Mouse (Mus musculus) heart, embryonic 16.5 days (tissue): ENCODE measurements around the gene Tsc22d1. TPM values are rescaled to one million over a fixed set of nuclear protein-coding genes. Genes with fewer than 3 reads are reported as not detected.

ENCODE experiments used
- ATAC-seq: fragments of 200-750 bp; cut with Nextera tagmentation; replicated peaks from 2 replicates; pipeline ENCODE4 v1.8.0; 2017; ENCODE audit warnings: moderate number of reproducible peaks; ENCODE audit not compliant: insufficient read depth, low FRiP score; ENCODE audit errors: extremely low read depth
- H3K27ac ChIP-seq: fragments of 300-500 bp; sonication (generic); 2 replicates; pipeline ENCODE4 v1.5.1; 2014; ENCODE audit warnings: mild to moderate bottlenecking, low read length, control low read depth, moderate library complexity
- H3K27me3 ChIP-seq: fragments of 300-500 bp; sonication (generic); 2 replicates; pipeline ENCODE4 v1.6.1; 2014; ENCODE audit warnings: low read length, mixed read lengths; ENCODE audit not compliant: control insufficient read depth, insufficient read depth
- H3K36me3 ChIP-seq: fragments of 300-500 bp; sonication (generic); 2 replicates; pipeline ENCODE4 v1.6.1; 2014; ENCODE audit not compliant: control insufficient read depth, insufficient read depth
- H3K4me1 ChIP-seq: fragments of 300-500 bp; sonication (generic); 2 replicates; pipeline ENCODE4 v1.6.1; 2014; ENCODE audit warnings: low read length, mixed read lengths; ENCODE audit not compliant: control insufficient read depth, insufficient read depth
- H3K4me2 ChIP-seq: fragments of 300-500 bp; sonication (generic); 2 replicates; pipeline ENCODE4 v1.6.1; 2014; ENCODE audit warnings: low read depth, mild to moderate bottlenecking, control low read depth, low read length
- H3K4me3 ChIP-seq: fragments of 300-500 bp; sonication (generic); 2 replicates; pipeline ENCODE4 v1.5.1; 2014; ENCODE audit warnings: mild to moderate bottlenecking, control low read depth, low read length
- H3K9ac ChIP-seq: fragments of 300-500 bp; sonication (generic); 2 replicates; pipeline ENCODE4 v1.6.1; 2014; ENCODE audit warnings: low read length, control low read depth
- H3K9me3 ChIP-seq: fragments of 300-500 bp; sonication (generic); replicated peaks from 2 replicates; pipeline ENCODE4 v1.6.1; 2016; ENCODE audit warnings: low read length; ENCODE audit not compliant: control insufficient read depth
- WGBS: fragments of 180-500 bp; shearing (Covaris S2); extraction: QIAGEN DNeasy Blood & Tissue Kit; methylation state at CpG from one replicate; pipeline ENCODE4 v1.1.7; 2014; 5-methylcytosine and 5-hydroxymethylcytosine counted together
- polyA plus RNA-seq: library from polyadenylated mRNA; unstranded; fragments of >200 nt; fragmentation: Nextera tagmentation; extraction: Ambion mirVana; gene quantifications from 2 replicates; pipeline ENCODE4 v1.2.1, GENCODE M21; 2015

Gene Tsc22d1
- 347 and 367 TPM in 2 replicates for polyA plus RNA-seq

DNA sequence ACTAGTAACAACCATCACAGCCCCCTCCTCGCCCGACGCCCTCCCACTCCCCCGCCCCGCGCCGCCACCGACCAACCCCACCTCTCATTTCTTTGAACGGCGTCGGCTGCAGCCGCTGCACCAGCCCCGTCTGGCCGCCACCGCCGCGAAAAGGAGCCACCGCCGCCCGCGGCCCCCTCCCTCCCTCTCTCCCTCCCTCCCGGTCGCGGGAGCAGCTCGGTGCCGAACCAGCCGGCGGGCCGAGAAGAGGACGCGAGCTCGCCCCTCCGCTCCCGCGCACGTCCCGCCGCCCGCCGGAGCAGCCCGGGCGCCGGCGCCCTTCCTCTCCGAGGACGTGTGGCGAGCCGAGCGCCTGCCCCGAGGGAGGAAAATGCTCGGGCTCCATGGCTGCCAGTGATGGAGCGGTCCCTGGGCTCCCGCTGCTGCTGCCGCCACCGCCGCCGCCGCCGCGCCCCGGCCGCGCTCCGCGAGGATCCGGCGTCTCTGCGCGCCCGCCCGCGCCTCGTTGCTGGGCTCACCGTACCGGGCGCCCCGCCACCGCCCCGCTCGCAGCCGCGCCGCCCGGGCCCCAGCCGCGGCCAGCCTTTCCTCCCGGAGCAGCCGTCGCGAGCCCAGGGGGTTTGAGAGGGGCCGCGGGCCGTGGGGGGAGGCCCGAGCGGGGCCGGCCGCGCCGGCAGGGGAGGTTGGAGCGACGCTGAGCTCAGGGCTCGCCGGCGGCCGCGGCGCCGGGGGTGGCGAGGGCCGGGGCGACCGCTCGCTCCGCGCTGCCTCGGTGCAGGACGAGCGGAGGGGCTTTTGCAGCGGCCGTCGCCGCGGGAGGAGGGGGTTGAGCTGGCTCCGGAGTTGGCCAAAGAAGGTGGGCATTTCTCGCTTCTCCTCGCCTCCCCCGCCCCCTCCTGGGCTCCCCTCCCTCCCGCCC, at the start of gene Tsc22d1:
TSS of gene Tsc22d1 (plus strand) at position 100 of the 919 bp plus-strand sequence.
- H3K9me3 ChIP-seq: no peaks in the 10 kb centered on the region
- no peaks in the 10 kb centered on the region for H3K27me3 ChIP-seq
- peak within 1 kb of the TSS; percentile 83 for H3K4me3 ChIP-seq
- peak within 1 kb of the TSS; percentile 97 for H3K4me2 ChIP-seq
- H3K9ac ChIP-seq: peak within 1 kb of the TSS; percentile 94
- 0% methylated on average over 101 of the region's 128 CpGs for WGBS
- ATAC-seq: peak; percentile 8
- peaks cover 13% of the 10 kb centered on the region for H3K36me3 ChIP-seq
- peaks cover 24% of the 10 kb centered on the region for H3K4me1 ChIP-seq
- peak within 1 kb of the TSS; percentile 95 for H3K27ac ChIP-seq

DNA sequence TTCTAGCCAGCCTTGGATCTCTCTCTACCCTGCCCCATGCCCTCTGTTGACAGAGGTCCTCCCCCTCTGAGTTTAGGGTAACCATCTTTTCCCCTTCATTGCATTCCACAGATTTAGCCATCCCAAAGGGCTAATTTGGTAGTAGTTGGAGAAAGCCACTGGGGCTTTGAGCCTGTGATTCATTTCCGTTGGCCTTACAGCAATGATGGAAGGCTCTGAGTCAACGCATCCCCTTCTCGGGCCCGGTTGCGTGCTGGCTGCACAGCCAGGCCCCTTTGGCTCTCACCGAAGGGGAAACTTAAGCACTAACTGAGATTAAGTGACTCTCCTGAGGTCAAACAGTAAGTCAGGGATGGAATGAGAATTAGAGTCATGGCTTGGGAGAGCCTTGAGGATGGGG, 41.1 kb upstream of the Tsc22d1 start:
- ATAC-seq: no peak
- no peaks in the 10 kb centered on the region for H3K36me3 ChIP-seq
- no peaks in the 10 kb centered on the region for H3K9me3 ChIP-seq
- no peak overlapping the region for H3K4me3 ChIP-seq
- no peaks in the 10 kb centered on the region for H3K27me3 ChIP-seq
- H3K4me2 ChIP-seq: no peak overlapping the region
- no peak overlapping the region for H3K27ac ChIP-seq
- no peak overlapping the region for H3K9ac ChIP-seq
- WGBS: 86% methylated on average over 6 of the region's 6 CpGs
- H3K4me1 ChIP-seq: no peaks in the 10 kb centered on the region

DNA sequence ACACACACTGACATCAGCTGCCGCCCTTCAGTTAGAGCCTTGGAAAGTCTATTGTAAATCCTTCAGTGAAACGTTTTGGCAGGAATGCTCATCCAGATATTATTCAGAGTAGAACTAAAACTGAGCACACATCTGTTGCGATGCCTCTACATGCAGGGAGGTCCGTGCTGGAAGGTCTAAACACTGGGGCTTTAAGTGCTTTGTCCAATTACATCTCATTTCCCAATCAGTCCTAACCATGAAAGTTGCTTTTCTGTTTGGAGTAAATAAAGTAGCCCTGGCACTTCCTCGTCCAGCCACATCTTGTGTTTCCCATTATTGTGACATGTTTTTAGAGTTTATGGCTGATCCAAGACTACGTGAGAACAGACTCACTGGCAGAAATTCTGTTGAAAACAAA, 40.2 kb upstream of the Tsc22d1 start:
- Histone ChIP-seq H3K9ac (no peak overlapping the region), H3K4me2 (no peak overlapping the region), H3K27me3 (no peaks in the 10 kb centered on the region), H3K4me1 (no peaks in the 10 kb centered on the region), H3K4me3 (no peak overlapping the region), H3K36me3 (no peaks in the 10 kb centered on the region), H3K9me3 (no peaks in the 10 kb centered on the region), H3K27ac (no peak overlapping the region)
- ATAC-seq: no peak
- WGBS: 73% methylated on average over 6 of the region's 6 CpGs

DNA sequence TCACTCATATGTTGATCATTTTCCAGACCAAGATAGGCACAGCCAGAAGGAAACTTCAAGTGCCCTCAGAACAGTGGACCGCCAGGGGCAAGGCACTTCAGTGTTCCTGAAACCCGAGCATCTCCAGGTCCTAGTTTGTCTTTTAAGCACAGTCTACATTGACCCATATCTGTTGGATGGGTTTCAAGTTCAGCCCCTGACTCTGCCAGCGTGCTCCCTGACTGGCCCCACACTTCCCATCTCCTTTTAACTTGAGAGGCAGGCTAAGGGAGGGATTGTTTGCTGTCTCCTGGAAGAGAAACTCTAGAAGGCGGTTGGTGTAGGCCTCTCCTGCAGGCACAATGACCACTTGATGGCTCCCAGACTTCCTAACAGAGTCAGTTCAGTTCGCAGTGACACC, 38.2 kb upstream of the Tsc22d1 start:
- no peak overlapping the region for H3K4me3 ChIP-seq
- H3K9me3 ChIP-seq: no peaks in the 10 kb centered on the region
- H3K36me3 ChIP-seq: no peaks in the 10 kb centered on the region
- no peaks in the 10 kb centered on the region for H3K27me3 ChIP-seq
- H3K27ac ChIP-seq: no peak overlapping the region
- H3K4me1 ChIP-seq: no peaks in the 10 kb centered on the region
- no peak overlapping the region for H3K4me2 ChIP-seq
- no peak overlapping the region for H3K9ac ChIP-seq
- ATAC-seq: no peak
- 62% methylated on average over 5 of the region's 5 CpGs for WGBS

DNA sequence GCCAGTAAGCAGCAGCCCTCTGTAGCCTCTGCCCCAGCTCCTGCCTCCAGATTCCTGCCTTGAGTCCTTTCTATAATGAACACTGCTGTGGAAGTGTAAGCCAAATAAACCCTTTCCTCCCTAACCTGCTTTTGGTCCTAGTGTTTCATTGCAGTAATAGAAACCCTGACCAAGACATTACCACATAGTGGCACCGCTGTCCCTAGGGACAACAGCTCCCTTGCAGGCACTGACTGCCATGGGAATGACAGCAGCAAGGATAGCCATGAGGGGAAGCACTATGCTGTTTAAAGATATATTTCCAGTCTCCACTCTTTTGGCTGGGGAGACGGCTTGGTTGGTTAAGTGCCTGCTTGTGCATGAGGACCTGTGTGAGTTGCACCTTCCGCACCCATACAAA, 35.4 kb upstream of the Tsc22d1 start:
- no peaks in the 10 kb centered on the region for H3K4me1 ChIP-seq
- no peaks in the 10 kb centered on the region for H3K27me3 ChIP-seq
- no peaks in the 10 kb centered on the region for H3K36me3 ChIP-seq
- H3K9me3 ChIP-seq: no peaks in the 10 kb centered on the region
- no peak overlapping the region for H3K4me2 ChIP-seq
- 79% methylated on average over 3 of the region's 3 CpGs for WGBS
- no peak overlapping the region for H3K4me3 ChIP-seq
- no peak for ATAC-seq
- no peak overlapping the region for H3K27ac ChIP-seq
- no peak overlapping the region for H3K9ac ChIP-seq

DNA sequence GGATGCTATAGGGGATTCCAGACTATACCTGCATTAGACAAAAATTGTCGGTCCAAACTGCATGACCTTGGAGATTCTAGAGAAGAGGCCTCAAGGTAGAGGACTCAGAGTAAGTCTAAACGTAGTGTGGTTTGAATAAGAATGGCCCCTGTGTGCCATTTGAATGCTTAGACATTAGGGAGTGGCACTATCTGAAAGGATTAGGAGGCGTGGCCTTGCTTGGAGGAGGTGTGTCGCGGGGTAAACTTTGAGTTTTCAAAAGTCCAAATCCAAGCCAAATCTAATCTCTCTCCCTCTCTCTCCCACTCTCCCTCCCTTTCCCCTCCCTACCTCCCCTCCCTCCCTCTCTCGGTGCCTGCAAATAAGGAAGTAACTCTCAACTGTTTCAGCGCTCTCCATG, 26.7 kb upstream of the Tsc22d1 start:
- Histone ChIP-seq H3K27me3 (no peaks in the 10 kb centered on the region), H3K9ac (no peak overlapping the region), H3K36me3 (no peaks in the 10 kb centered on the region), H3K4me3 (no peak overlapping the region), H3K9me3 (peaks cover 6% of the 10 kb centered on the region), H3K27ac (no peak overlapping the region), H3K4me1 (no peaks in the 10 kb centered on the region), H3K4me2 (no peak overlapping the region)
- WGBS: 71% methylated on average over 7 of the region's 7 CpGs
- no peak for ATAC-seq

DNA sequence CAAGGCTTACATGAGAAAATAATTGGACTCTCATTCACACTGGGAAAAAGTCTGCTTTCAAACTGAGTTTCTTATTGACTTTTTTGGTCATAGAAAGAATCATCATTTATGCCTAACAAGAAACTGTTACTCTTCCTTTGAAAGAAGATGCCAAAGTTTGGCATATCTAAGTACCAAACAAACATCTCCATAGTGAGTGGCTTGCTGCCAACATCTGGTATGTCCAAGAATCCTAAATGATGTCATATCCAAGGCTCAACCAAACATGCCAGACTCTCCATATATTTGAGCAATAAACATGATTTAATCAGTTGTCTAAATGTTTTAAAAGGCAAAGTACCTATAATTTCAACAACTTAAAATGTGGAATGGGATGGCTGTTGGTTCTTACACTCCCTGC, 16.5 kb upstream of the Tsc22d1 start:
- H3K4me1 ChIP-seq: no peaks in the 10 kb centered on the region

DNA sequence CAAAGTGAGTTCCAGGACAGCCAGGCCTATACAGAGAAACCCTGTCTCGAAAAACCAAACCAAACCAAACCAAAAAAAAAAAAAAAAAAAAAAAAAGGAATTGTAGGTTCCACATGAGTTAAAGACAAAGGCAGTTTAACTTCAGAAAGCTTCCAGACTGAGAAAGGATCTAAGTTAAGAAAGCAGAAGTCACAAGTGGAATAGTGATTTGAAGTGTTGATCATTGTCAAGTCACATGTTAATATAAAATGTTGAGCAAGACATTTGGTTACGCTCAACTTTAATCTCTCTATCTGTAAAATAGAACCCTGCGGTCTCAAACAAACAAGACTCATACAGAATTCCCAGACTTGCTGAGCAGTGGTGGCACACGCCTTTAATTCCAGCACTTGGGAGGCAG, 12.2 kb upstream of the Tsc22d1 start:
- Histone ChIP-seq H3K9me3 (no peaks in the 10 kb centered on the region), H3K4me3 (no peak overlapping the region), H3K4me1 (no peaks in the 10 kb centered on the region), H3K36me3 (no peaks in the 10 kb centered on the region), H3K27ac (no peak overlapping the region), H3K27me3 (no peaks in the 10 kb centered on the region), H3K4me2 (no peak overlapping the region), H3K9ac (no peak overlapping the region)
- WGBS: 87% methylated on average over 4 of the region's 4 CpGs
- ATAC-seq: no peak

More for the DNA sequence above, 16.5 kb upstream of the Tsc22d1 start:
- Histone ChIP-seq H3K27me3 (no peaks in the 10 kb centered on the region), H3K4me2 (no peak overlapping the region), H3K9ac (no peak overlapping the region), H3K27ac (no peak overlapping the region), H3K9me3 (no peaks in the 10 kb centered on the region), H3K36me3 (no peaks in the 10 kb centered on the region), H3K4me3 (no peak overlapping the region)
- no peak for ATAC-seq

DNA sequence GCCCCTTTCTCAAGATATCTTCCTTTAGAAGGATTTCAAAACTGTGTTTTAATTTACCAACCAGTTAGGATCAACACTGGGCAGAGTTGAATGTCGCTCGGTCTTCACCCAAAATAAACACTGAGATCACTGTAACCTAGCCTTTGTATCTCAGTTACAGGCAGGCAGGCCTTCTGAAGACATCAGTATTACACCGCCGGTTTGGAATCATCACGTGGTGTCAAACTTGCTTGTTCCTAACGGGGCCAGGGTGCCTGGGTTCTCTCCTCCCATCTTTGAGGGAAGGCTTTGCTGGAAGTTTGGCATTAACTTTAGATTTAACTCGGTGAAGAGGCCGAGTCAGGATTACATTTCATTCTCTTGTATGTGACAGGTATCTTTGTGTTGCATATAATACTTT, 5.7 kb upstream of the Tsc22d1 start:
- no peak overlapping the region for H3K27ac ChIP-seq
- no peak for ATAC-seq
- H3K27me3 ChIP-seq: no peaks in the 10 kb centered on the region
- no peaks in the 10 kb centered on the region for H3K9me3 ChIP-seq
- no peaks in the 10 kb centered on the region for H3K4me1 ChIP-seq
- no peak overlapping the region for H3K4me2 ChIP-seq
- H3K36me3 ChIP-seq: no peaks in the 10 kb centered on the region
- 41% methylated on average over 8 of the region's 8 CpGs for WGBS
- no peak overlapping the region for H3K4me3 ChIP-seq
- no peak overlapping the region for H3K9ac ChIP-seq
